Mouse (Mus musculus) c-Kit-positive CD71-positive TER-119-negative erythroid progenitor cells, embryonic 14.5 days (primary cell): Measurements from ENCODE around the gene Phactr1.

Source experiments
- DNase-seq: peaks from one replicate; pipeline ENCODE4 v3.0.0-alpha.2; 2013; ENCODE audit warnings: low read depth

Phactr1 gene

DNA sequence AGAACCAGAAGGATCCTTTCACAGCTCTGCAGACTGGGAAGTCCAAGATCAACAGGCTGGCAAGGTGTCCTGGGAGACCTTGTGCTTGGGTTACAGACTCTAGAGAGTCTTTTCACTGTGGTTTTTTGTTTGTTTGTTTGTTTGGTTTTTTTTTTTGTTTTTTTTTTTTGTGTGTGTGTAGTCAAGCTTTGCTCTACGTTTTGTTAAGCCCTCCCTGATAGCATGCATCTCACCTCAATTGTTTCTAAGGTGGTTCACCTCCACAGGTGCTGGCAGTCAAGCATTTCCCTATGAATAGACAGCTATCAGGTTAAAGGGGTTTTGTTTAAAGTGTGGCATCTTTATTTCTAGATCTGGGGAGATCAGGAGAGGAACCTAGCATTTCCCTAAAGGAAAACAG lies 191.7 kb downstream of the Phactr1 start:
- DNase-seq: no peak

DNA sequence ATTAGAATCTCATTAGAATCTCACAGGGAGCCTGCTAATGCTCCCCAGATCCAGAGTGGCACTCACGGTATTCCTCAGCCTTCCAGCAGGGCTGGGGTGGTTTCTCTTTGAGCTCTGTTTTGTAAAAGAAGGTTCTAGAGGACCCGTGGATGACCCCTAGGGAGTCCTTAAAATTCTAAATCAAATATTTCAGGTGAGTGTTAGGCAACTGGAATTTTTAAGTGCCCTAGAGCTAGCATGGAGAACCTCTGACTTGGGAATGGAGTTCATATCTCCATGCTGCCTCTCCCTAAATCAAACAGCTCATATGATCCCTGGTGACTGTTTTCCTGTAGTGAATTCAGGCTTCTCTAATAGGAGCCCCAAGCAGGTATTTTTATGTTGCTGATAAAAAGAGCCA lies 197.9 kb downstream of the Phactr1 start:
- DNase-seq: no peak

DNA sequence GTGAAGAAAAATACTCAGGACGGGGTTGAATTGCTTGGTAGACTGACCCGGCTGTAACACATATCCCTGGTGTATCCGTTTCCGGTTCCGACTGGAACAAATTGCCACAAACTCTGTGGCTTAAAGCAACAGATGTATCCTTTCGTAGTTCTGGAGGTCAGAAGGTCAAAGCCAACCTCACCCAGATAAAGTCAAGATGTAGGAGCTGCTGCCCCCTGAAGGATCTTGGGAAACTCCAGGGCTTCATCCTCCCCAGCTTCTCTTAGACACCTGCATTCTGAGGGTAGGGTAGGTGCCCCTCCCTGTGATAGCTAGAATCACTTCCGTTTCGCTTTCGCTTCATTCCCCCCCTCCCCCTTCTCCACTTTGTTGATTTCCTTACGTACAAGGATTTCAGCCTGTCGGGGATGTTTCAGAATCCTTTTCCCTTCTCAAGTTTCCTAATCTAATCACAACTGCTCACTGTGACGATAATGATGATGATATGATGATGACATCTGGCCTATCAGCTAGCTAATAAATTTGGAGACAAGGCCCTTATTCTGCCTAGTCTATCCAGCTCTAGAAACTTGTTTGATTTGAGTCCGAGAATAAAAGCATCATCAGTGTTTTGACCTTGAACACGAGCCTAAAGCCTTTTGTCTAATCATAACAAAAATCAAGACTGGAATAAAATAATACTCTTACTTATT lies 203.8 kb downstream of the Phactr1 start:
- no peak for DNase-seq

DNA sequence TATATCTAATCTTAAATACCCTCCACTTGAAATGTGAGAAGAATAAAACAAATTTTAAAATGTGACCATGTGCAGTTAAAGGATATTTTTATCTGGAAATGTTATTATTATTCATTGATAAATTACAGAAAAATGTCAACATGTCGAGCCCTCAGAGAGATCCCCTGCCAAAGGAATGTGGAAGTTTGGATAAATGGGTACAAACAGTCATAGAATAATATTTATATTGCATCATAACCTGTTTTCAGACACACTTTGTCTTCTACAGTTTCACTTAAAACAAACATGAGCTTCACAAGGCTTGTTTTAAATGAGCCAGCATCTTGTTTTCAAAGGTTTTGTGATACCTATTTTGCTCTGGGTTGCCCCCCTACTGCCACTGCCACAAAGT lies 204.3 kb downstream of the Phactr1 start:
- no peak for DNase-seq

DNA sequence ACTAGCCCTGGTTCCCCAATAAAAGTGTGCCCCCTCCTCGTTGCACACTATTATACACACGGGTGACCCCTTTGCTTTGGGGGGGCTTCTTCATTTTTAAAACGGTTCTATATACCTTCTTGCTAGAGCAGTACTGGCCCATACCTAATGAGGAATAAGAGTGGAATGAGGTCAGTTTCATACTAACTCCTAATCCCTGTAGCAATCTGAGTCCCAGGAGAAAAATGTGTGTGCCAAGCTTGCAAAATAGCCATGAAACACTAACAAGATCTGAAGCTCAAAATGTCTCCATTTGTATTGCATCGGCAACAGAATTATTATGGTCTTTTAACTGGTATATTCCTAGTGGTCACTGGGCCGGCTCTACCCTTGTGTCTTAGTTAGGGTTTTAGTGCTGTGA lies 207.3 kb downstream of the Phactr1 start:
- no peak for DNase-seq

DNA sequence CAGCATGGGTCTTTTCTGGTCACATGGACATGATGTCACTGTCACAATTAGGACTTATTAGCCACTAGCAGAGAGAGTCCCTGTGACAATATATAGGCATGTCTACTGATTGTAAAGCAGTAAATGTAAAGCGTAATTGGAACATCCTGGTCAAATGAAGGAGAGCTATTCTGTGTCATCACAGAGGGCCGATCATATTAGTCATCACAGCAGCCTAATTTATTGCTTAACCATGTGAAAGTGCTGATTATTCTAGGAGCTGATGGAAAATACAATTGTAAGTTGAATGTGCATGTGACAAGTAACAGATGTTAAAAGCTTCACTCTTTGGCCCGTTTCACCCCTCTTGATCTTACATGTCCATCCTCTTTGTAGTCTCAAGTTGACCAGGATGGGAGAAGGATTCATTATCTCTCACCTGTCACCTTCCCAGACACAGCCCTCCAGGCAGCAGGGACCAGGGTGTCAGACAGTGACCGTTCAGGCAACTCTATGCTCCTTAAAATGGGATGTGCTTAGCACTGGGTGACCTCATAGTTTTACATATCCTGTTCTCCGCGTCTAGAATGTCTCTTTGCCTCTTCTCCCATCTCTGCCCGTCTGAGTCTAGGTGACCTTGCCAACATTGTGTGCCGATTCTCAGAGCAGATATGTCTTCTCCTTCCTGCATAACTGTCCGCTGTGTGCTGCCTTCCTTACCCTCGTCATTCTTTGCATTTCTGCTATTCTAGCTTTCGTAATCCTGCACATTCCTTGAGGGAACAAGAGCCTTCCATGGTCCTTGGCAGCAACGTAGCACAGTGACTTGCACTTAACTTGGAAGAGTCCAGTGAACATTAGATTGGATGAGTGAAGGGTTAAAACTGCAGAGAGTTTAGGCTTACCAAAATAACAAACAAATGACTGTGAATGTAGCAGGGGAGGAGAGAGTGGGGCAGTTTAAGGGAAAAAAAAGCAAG lies 209.4 kb downstream of the Phactr1 start:
- DNase-seq: no peak

DNA sequence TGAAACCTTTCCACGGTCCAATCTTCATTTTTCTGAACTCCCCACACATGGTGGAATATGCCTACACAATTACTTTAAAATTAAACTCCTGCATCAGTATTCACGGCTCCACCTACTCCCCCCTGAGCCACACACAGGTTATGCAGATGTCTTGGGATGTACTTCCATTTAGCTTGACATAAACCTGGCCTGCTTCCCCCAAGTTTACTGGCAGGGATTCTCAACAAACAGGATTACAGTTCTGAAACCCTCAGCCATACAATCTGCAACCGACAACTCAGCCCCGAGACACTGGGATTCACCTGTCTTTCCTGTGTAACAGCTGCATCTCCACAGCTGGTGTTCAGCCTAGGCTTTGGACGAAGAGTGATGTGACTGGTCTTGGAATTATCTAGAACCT lies 210.2 kb downstream of the Phactr1 start:
- DNase-seq: no peak

DNA sequence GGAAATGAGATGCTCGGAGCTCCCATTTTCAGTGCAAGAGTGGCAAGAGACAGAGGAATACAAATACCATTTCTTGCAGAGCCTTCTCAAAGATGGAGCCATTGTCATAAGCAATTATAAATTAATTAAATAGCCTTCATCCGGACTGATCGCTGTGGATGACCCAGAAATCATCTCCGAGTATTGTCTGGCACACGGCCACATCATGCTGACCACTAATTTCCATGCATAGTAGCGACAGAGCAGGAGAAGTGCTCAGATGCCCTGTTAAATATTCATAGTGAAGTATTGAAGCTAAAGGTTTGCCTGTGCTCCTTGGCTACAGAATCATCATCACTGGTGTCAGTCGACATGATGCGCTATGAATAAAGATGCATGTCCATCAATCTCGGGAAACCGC lies 213.6 kb downstream of the Phactr1 start:
- DNase-seq: no peak

DNA sequence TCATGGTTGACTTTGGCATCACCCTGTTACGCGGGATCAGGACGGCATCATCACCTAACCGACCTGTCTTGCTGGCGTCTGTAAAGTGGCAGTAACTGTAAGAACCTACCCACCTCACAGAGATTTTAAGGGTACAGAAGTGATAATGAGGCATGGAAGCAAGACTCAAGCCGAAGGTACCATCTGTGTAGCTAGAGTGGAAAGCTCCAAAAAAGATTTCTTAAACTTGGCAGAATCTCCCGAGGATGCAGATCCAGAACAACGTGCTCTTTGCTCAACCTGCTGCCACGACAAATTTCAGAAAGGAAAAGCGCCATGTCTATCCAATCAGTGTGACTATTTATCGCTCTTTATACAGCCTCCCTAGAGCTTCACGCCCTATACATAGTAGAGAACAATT lies 214.2 kb downstream of the Phactr1 start:
- no peak for DNase-seq

DNA sequence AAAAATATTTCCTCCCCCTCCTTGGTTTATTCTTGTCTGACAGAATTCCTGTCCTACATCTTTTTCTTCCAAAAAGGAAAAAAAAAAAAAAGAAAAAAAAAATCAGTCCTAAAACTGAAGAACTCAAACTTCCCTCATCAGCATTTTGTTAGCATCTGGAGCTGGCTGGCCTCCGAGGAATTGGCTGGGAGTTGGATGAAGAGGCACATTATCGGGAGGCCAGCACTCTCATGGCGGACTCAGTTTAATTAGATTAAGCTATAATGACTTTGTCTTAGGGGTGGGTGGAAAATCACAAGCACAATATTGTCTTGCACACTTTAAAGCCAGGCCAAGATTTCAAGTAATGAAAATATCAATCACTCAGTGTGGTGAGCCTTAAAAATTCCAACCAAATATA lies 215.6 kb downstream of the Phactr1 start:
- DNase-seq: no peak

DNA sequence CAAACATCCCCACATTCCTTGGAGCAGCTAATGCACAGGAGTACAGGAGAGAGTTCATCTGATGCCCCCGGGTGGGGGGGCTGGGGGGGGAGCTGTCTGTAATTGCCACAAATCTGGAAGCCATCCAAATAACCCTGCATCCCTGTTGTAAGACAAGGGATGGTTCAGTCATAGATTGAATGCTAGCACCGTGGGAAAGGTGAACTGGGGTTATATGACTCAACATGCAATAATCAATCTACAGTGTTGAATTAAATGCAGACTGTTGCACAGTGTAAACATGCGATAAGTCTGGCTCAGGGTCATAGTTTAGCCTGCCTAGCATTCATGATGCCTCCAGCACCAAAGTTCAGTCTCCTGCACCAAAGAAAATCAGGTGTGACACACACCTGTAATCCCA lies 219.2 kb downstream of the Phactr1 start:
- no peak for DNase-seq

DNA sequence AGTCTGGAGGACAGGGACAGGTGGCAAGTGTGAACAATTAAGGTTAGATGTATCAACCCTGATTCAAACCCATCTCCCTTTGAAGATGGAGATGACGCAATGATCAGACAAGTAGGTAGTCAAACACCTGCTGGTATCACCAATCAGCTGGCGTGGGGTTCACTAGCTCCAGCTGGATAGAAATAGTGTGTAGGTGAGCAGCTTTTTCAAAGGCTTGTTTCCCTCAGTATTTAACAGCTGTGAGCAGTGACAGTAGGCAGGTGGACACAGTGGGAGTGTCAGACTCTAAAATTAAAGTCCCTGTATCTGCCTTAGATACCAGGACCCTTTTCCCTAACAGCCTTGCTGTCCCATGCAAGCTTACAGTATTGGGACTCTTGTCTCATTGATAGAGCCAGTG lies 221.4 kb downstream of the Phactr1 start:
- DNase-seq: no peak

DNA sequence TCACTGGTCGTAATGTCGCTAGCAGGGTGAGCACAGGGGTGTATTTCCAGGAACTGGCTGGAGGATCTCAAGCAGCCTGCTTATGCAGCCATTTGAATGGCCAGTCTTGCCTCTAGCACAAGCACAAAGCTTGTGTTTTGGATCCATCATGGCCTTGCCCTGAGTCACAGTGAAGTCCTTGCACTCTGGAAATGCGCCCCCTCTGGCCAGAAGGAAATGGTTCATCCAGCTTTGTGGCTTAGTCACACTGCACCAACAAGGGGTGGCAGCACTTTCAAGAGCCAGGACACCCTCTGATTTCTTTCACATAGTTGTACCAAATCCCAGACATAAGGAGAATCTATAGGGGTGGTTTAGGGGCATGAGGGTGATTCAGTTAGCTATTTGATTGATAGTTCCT lies 222.4 kb downstream of the Phactr1 start:
- no peak for DNase-seq

DNA sequence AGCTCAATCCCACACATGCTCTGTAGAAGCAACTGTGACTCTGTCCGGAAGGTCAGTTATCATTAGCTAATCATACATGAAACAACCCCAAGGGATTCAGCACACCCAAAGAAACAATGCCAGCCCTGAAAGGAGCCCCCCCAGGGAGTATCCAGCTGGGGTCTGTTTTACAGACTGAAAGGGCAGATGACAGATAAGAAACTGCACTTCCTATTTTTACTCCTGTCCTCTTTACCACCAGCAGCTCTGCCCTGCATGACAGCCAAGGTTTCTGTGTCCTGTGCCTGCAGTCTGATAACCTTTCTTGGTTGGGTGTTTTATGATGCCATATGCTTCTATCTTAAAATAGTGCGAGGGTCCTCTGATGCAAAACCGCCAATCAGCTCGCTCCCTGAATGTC lies 225.4 kb downstream of the Phactr1 start:
- DNase-seq: no peak

DNA sequence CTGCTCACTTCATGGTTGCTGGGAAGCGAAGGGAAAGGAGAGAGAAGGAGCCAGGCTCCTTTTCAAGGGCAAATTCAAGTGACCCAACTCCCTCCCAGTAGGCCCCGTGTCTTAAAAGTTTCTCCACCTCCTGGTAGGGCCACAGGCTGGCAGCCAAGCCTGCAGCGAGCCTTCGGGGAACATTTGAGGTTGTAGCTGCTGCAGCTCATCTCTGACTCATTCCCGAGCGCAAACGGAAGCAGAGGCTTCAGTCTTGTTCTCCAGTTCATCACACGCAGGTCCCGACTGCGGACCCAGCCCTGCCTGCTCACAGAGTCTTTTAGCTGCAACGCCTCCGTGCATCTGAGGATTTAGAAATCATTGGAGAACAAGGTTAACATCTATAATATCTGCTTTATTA lies 226.6 kb downstream of the Phactr1 start:
- no peak for DNase-seq

DNA sequence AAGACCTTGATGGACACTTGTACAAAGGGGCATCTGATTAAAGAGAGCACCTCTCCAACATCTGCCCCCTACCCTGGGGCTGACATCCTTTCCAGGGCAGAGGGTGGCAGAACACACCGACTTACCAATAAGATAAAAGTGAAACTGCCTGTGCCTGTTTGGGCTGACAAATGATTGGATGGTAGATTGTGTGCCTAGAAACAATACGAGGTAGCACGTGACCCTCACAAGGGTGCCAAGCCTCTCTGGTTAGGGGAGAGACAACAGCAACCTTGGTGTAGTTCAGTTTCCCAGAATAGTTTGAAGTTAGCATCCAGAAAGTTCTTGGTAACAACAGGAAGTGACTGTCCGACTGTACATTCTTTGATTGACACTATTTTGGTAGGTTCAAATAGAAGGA lies 234.7 kb downstream of the Phactr1 start:
- no peak for DNase-seq

DNA sequence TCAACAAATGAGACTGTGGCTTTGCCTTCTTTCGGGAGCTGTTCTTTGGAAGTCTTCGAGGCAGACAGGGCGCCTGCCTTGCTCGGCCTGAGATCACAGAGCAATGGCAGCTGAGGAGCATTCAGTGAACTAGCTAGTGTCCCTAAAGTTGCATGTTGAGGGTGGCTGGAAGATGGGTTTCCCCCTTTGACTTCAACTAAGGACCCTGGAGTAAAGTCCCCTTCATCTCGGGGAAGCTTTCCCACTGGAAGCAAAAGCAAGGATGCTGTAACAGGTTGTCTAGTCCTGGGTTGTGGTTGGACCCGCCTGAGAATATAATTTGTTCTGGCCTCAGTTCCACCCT lies 235.4 kb downstream of the Phactr1 start:
- DNase-seq: no peak

DNA sequence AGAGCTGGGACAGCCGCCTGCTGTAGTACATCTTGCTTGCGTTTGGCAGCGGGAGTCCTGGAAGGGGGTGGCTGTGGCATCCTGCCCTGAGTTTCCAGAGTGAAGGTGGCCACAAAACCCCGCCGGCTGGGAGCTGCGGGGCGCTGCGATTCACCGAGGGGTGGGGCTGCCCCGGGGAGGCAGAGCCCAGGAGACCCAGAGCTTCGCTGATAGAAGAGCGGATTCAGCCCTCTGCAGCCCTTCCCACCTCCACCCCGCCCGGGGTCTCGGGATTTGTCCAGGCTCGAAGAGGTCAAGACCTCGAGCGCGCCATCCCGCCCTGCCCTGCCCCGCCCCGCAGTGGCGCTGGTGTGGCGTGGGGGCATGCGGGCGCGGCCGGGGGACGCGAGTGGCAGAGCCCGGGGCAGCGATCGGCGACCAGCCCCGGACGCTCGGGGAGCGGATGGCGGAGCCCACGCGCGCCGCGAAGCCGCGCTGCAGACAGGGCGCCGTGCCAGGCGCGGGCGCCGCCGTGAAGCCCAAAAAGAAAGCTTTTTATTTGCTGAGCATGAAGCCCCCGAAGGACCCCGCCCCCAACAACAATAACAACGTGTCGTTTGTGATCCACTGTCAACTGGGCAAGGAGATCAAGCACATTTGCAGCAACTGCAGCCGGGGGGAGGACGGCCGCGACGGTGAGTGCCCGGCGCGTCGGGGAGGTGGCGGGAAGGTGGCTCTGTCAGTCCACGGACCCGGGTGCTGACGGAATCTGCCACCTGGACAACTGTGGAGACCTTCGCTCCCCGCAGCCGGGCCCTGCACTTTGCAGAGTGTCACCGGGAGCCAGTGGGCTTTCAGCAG lies 236.0 kb downstream of the Phactr1 start:
- no peak for DNase-seq

DNA sequence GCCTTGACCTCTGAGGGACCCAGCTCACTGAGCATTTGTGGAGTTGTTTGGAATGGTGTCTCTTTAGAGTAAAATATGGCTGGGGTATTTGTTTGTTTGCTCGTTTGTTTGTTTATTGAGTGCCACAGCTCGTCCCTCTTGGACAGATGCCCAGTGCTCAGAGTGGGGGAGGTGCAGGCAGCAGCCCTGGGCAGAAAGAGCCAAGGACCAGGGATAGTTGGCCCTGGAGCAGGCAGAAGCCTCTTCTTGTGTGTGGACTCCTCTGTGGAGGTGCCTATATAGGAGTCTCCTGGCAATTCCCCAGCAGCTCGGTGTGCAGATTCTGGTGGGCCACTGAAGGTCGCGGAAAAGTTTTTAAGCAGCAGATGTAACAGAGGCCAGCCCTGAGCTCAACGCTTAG lies 236.8 kb downstream of the Phactr1 start:
- DNase-seq: no peak

DNA sequence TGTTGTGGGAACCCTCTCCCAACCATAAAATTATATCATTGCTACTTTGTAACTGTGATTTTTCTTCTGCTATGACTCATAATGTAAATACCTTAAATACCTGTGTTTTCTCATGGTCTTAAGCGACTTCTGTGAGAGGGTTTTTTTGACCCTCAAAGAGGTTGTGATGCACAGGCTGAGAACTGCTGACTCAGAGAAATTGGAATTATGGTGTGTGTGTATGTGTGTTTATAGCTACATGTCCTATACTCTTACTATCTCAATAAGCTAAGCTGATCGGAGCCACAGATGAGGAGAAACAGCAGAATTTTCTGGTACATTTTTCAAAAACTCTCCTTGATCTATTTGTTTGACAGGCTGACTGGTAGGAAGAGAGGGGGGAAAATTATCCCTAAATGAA lies 239.6 kb downstream of the Phactr1 start:
- DNase-seq: no peak

DNA sequence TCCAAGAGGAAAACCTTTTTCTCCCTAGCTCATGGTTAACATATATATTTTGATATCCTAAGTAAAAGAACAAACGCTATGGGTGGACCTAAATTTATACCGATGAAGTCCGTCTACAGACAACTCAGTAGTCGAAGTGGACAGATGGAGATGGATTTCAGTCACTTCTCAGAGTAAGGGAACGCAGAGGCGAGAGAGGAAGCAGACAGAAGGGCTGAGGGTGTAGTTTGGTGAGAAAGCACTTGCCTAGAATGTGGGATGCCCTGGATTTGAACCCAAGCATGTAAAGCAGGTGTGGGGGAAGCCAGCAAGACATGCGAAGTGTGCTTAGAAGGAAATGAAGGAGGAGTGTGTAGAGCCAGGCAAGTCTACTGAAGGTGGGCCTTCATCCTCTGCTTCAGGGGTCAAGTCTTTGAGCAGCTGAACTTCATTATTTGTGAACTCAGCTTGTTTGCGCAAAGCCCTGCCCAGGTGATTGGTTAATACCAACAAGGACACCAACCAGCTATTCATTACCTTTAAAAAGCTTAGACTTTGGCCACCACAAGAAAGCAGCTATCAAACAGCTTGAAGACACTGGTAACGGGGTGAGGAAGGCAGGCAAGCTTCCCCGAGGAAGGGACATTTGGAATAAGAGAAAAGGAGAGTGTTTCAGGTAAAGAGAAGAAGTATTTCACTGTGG lies 241.5 kb downstream of the Phactr1 start:
- no peak for DNase-seq

DNA sequence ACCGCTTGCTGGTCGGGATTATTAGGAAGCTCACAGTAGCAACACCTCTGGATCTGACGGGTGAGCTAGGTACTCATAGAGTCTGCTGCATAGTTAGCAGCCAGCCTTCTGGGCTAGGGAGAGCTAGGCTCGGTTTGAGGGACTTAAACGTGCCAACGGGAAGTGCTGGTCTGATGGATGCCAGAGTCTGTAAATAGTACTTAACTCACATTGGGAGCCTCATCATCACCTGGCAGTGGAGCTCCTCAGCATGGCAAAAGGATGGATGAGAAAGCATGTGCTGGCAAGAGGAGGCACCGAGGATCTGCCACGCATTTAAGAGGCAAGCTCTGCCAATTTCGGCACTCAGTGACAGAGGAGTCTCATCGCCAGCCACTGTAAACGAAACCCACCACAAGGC lies 247.4 kb downstream of the Phactr1 start:
- no peak for DNase-seq
